Mouse (Mus musculus) ES-Bruce4 (cell line): ENCODE measurements around the gene Il23a.

Experiments used
- CTCF ChIP-seq: IDR thresholded peaks from one replicate; pipeline ENCODE4 v1.8.1; 2011; ENCODE audit warnings: low read depth, low read length
- EP300 ChIP-seq: IDR thresholded peaks from 2 replicates; pipeline ENCODE4 v1.6.1; 2011; ENCODE audit warnings: low read depth, low read length; ENCODE audit not compliant: insufficient read depth
- POLR2A ChIP-seq: IDR thresholded peaks from one replicate; pipeline ENCODE4 v1.8.1; 2011; ENCODE audit warnings: low read length; ENCODE audit not compliant: insufficient read depth

- TF ChIP-seq CTCF (no peak), POLR2A (peak; percentile 32), EP300 (no peak)
Measured at GRCm38 (mm10) chr10:128262300-128262699, 36.3 kb downstream of the Il23a start.
